16 mouse cellular contexts compared by ENCODE assay signal in the genomic region with DNA sequence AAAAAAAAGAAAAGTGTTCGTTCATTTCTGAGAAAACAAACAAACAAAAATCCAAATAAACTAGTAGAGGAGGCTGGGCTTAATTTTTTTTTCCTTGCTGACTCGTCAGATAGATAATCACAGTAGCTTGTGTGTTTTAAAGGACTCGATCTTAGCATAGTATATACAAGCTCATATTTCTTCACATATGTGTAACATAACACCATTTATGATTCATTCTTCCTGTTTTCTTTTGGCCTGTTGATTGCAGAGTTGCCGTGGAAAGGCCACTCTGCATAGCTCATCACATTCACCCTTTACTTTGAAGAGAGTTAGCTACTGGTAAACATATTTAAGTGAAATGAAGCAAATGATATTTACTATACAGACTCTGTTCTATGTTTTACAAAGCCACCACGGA. TPM values are rescaled to one million over a fixed set of nuclear protein-coding genes. Genes with fewer than 3 reads are reported as not detected.
"Had no signal": no experiment of that assay in that cellular context is flagged by ENCODE, and none has a peak within 500 bp of the region (broad histone marks: within the 10 kb centered on the region; RNA-seq: fewer than 3 reads in every experiment).

No protein-coding gene starts in this region.

- H3K4me1 ChIP-seq: limb, embryonic 10.5 days; midbrain, embryonic 13.5 days; neural tube, embryonic 12.5 days; stomach, embryonic 15.5 days had no signal

- H3K4me2 ChIP-seq: kidney, embryonic 15.5 days; midbrain, embryonic 13.5 days; neural tube, embryonic 12.5 days; stomach, embryonic 15.5 days had no signal

- H3K27me3 ChIP-seq: kidney, embryonic 15.5 days; liver, embryonic 15.5 days; midbrain, embryonic 13.5 days; neural tube, embryonic 12.5 days; stomach, embryonic 15.5 days had no signal

- H3K9me3 ChIP-seq: kidney, embryonic 15.5 days; limb, embryonic 10.5 days; liver, embryonic 15.5 days; midbrain, embryonic 13.5 days; neural tube, embryonic 12.5 days; stomach, embryonic 15.5 days had no signal

- ATAC-seq: intestine, embryonic 16.5 days; midbrain, embryonic 13.5 days had no signal

- H3K36me3 ChIP-seq: kidney, embryonic 15.5 days; limb, embryonic 10.5 days; midbrain, embryonic 13.5 days; neural tube, embryonic 12.5 days; stomach, embryonic 15.5 days had no signal

- DNase-seq: kidney, adult 2 months; kidney, postnatal 14 days; lung, adult 2 months; retina, postnatal 1 day; right cerebral cortex, postnatal 4 days; spleen, adult 18-20 months; thymus, postnatal 36 days had no signal

- H3K4me3 ChIP-seq: kidney, embryonic 15.5 days; limb, embryonic 10.5 days; midbrain, embryonic 13.5 days; neural tube, embryonic 12.5 days; stomach, embryonic 15.5 days had no signal

RNA-seq across cellular contexts. Expression of gene Car3, which starts 30.4 kb away (rescaled TPM):
- total RNA-seq: neutrophil, adult 5-6 weeks had no signal
- polyA plus RNA-seq: macrophage had no signal
